ENCODE assay signal across 1 mouse cellular context in genomic region chr11:21224041-21224440, GRCm38 (mm10).
TF ChIP-seq lines count a peak whose summit lies in the region.

No protein-coding gene starts in this region.

TF ChIP-seq in CH12.LX, 34 proteins besides CTCF, POLR2A, EP300 and RAD21 (continued from another document):
- 0 out of 2 replicates have a peak, but pooled peaks have one; percentile 17 for TF ChIP-seq JUND (conservative IDR thresholded peaks at IDR 0.05; ENCODE audit: low read depth, low read length)
- TF ChIP-seq NRF1 (IDR thresholded peaks at IDR 0.05; ENCODE audit: low read depth, low read length) = no peak
- no peak for TF ChIP-seq ZMIZ1 (IDR thresholded peaks at IDR 0.05; ENCODE audit: low read depth, low read length)
- TF ChIP-seq BHLHE40 (IDR thresholded peaks at IDR 0.05; ENCODE audit: low read depth, low read length) = 0 out of 2 replicates have a peak, but pooled peaks have one; percentile 19
- peak; percentile 37; the same call in 1 of the 2 replicates for TF ChIP-seq SIN3A (IDR thresholded peaks at IDR 0.05; ENCODE audit: low read length)
- no peak for TF ChIP-seq POLR2AphosphoS2 (IDR thresholded peaks at IDR 0.05; ENCODE audit: low read depth, low read length)
- no peak for TF ChIP-seq USF1 (IDR thresholded peaks at IDR 0.05; ENCODE audit: low read depth, low read length)
- no peak for TF ChIP-seq MYC (IDR thresholded peaks at IDR 0.05; ENCODE audit: low read depth, low read length)
- TF ChIP-seq HCFC1 (IDR thresholded peaks at IDR 0.05; ENCODE audit: low read depth, low read length) = no peak
- TF ChIP-seq MAX (IDR thresholded peaks at IDR 0.05; ENCODE audit: low read length) = peak; percentile 53
- no peak for TF ChIP-seq TCF12 (IDR thresholded peaks at IDR 0.05; ENCODE audit: low read depth, low read length)
- TF ChIP-seq SMC3 (IDR thresholded peaks at IDR 0.05; ENCODE audit: low read depth, low read length) = no peak
- TF ChIP-seq JUN (IDR thresholded peaks at IDR 0.05; ENCODE audit: insufficient read depth, low read depth, low read length) = no peak
- no peak for TF ChIP-seq TBP (conservative IDR thresholded peaks at IDR 0.05; ENCODE audit: low read depth, low read length)
- TF ChIP-seq PAX5 (IDR thresholded peaks at IDR 0.05; ENCODE audit: low read length) = no peak
